Mouse (Mus musculus) hindbrain, embryonic 10.5 days (tissue): Measurements from ENCODE around the gene Cd247. TPM values are rescaled to one million over a fixed set of nuclear protein-coding genes. Genes with fewer than 3 reads are reported as not detected.

Source experiments
- DNase-seq: peaks from one replicate; pipeline ENCODE4 v3.0.0-alpha.2; 2017; ENCODE audit warnings: low spot score
- H3K27ac ChIP-seq: fragments of 300-500 bp; sonication (generic); 2 replicates; pipeline ENCODE4 v1.5.1; 2016; ENCODE audit warnings: mild to moderate bottlenecking, moderate library complexity
- H3K27me3 ChIP-seq: fragments of 300-500 bp; sonication (generic); 2 replicates; pipeline ENCODE4 v1.6.1; 2016; ENCODE audit warnings: mild to moderate bottlenecking; ENCODE audit not compliant: poor library complexity, insufficient read depth, severe bottlenecking
- H3K36me3 ChIP-seq: fragments of 300-500 bp; sonication (generic); 2 replicates; pipeline ENCODE4 v1.6.1; 2016; ENCODE audit warnings: mild to moderate bottlenecking, moderate library complexity
- H3K4me1 ChIP-seq: fragments of 300-500 bp; sonication (generic); replicated peaks from 2 replicates; pipeline ENCODE4 v1.6.1; 2016; ENCODE audit warnings: mild to moderate bottlenecking
- H3K4me3 ChIP-seq: fragments of 300-500 bp; sonication (generic); 2 replicates; pipeline ENCODE4 v1.5.1; 2016; ENCODE audit warnings: mild to moderate bottlenecking, moderate library complexity
- H3K9me3 ChIP-seq: fragments of 300-500 bp; sonication (generic); 2 replicates; pipeline ENCODE4 v1.6.1; 2016; ENCODE audit warnings: mild to moderate bottlenecking, moderate library complexity
- WGBS: fragments of 180-500 bp; shearing (Covaris S2); methylation state at CpG from one replicate; pipeline ENCODE4 v1.1.7; 2016; 5-methylcytosine and 5-hydroxymethylcytosine counted together
- polyA plus RNA-seq: library from polyadenylated mRNA; unstranded; fragments of >200 nt; fragmentation: Nextera tagmentation; extraction: Ambion mirVana; gene quantifications from 2 replicates; pipeline ENCODE4 v1.2.1, GENCODE M21; 2016

Cd247 gene
- polyA plus RNA-seq, 1 experiment from 2014 or later = 1.2 TPM

DNA sequence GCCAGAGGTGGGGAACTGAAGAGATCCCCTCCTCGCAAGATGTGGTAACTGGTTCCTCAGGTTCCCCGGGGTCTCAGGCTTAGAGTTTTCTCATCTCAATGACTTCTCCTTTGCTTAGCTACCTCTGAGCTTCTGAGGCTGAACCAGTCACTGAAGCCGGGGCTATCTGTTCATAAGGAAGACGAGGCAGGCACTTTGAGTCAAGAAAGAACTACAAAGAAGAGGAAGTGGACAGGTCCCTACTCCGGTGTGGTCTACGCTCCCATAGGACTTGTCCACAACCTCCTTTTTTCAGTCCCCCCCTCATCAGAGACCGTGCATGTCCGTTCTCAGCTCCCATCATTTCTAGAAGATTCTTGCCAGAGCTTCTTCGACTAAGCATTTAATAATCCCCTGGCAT, 7.1 kb upstream of the Cd247 start:
- Histone ChIP-seq H3K27ac (peak overlapping the region; percentile 59; the same call in 1 of the 2 replicates), H3K27me3 (peaks cover 35% of the 10 kb centered on the region), H3K4me3 (no peak overlapping the region), H3K9me3 (no peaks in the 10 kb centered on the region), H3K4me1 (peaks cover 29% of the 10 kb centered on the region), H3K36me3 (no peaks in the 10 kb centered on the region)
- no peak for DNase-seq
- WGBS = 84% methylated on average over 9 of the region's 9 CpGs

DNA sequence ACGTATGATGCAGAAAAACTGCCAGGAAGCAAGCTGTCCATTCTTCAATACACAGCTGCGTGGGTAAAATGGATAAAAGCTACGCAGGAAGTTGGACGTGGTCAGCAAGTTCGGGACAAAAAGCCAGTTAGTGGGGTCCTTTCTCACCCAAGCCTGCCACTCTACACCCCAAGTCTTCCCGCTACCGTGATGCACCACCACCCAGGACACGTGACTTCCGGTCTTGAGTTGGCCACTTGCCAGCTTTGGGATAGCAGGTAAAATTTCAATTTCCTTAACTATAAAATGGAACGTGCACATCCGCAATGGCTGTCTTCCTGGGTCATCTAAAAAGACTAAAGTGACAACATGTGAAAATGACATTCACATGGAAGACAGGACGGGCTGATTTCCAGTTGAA, 6.6 kb upstream of the Cd247 start:
- 91% methylated on average over 12 of the region's 12 CpGs for WGBS
- H3K36me3 ChIP-seq = no peaks in the 10 kb centered on the region
- H3K9me3 ChIP-seq = no peaks in the 10 kb centered on the region
- no peak overlapping the region for H3K4me3 ChIP-seq
- peaks cover 35% of the 10 kb centered on the region for H3K27me3 ChIP-seq
- H3K4me1 ChIP-seq = peaks cover 25% of the 10 kb centered on the region
- no peak for DNase-seq
- no peak overlapping the region for H3K27ac ChIP-seq

GRCm38 (mm10) chr1:165786296-165786695, 2.2 kb upstream of the Cd247 start:
- WGBS = 38% methylated on average over 11 of the region's 11 CpGs
- DNase-seq = peak; percentile 27

DNA sequence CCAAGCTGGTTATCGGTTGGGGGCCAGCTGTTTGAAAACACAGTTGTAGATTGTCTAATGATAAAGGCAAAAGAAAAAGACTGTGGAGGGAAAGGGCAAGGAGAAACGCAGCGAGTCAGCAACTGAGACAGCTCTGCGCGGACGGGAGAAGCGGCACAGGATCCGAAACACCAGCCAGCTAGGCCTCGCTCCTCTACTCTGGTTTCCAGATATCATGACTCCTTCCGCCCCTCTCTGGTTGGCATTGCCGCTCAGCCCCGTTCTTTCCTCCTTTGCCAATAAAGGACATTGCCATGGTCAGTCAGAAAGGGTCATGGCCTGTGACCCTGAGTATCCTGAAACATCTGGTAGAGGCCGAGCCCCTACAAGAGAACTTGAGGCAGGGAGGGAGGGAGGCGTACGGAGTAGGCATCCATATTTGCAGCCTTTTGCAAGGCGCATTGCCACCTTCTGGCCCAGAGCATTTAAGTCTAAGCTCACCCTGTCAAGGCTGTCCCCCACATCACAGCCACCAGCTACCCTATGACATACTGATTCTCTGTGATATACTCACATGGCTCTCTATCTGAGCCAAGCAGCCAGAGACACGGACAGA, 682 bp downstream of the Cd247 start:
- H3K4me1 ChIP-seq = peaks cover 19% of the 10 kb centered on the region
- no peaks in the 10 kb centered on the region for H3K9me3 ChIP-seq
- 77% methylated on average over 17 of the region's 17 CpGs for WGBS
- DNase-seq = no peak
- no peak overlapping the region for H3K4me3 ChIP-seq
- no peaks in the 10 kb centered on the region for H3K36me3 ChIP-seq
- H3K27me3 ChIP-seq = peaks cover 13% of the 10 kb centered on the region
- H3K27ac ChIP-seq = peak overlapping the region; percentile 36; the same call in 1 of the 2 replicates

More at GRCm38 (mm10) chr1:165786296-165786695, 2.2 kb upstream of the Cd247 start:
- Histone ChIP-seq H3K9me3 (no peaks in the 10 kb centered on the region), H3K36me3 (no peaks in the 10 kb centered on the region), H3K4me1 (peaks cover 19% of the 10 kb centered on the region), H3K27ac (no peak overlapping the region), H3K27me3 (peaks cover 29% of the 10 kb centered on the region), H3K4me3 (no peak overlapping the region)

- Histone ChIP-seq H3K9me3 (no peaks in the 10 kb centered on the region), H3K4me1 (peaks cover 19% of the 10 kb centered on the region), H3K27me3 (peaks cover 11% of the 10 kb centered on the region), H3K27ac (no peak overlapping the region), H3K36me3 (no peaks in the 10 kb centered on the region), H3K4me3 (no peak overlapping the region)
- DNase-seq = no peak
- WGBS = 91% methylated on average over 6 of the region's 6 CpGs
Measured at GRCm38 (mm10) chr1:165789963-165790362, 1.5 kb downstream of the Cd247 start.

DNA sequence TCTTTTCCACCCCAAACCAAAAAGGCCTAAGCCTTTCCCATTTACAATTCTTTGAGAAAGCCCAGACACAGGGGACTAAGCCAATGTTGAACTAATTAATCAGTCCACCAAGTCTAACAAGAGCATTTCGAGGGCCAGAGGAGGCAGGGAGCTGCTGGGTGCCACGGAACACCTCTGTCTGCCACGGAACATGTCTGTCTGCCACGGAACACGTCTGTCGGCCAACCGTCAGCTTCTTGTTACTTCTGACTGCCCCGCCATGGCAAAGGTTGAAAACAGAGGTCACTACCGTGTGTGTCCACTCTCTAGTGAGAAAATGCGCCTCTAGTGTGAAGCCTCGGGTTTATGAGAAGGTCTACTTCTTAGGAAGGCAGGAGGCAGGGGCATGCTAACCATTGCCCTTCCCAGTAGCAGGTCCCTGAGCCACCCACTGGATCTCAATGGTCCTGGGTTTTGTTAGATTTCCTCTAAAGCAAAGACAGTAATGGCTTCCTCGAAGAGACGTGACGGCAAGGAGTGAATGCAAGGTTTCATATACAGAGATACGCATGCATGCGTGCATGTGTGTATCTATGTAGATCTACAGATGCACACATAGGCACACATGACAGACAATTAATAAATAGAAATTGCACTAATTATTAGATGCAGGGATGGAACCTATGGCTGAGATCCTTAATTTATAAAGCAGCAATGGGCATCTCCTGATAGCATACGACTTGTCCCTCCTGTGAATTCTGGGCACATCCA, 2.2 kb downstream of the Cd247 start:
- 91% methylated on average over 17 of the region's 17 CpGs for WGBS

GRCm38 (mm10) chr1:165791411-165791810, 2.9 kb downstream of the Cd247 start:
- H3K36me3 ChIP-seq = no peaks in the 10 kb centered on the region
- WGBS = 81% methylated on average over 9 of the region's 9 CpGs
- no peak for DNase-seq
- no peak overlapping the region for H3K4me3 ChIP-seq
- H3K27ac ChIP-seq = no peak overlapping the region
- H3K9me3 ChIP-seq = no peaks in the 10 kb centered on the region
- peaks cover 11% of the 10 kb centered on the region for H3K4me1 ChIP-seq
- peaks cover 10% of the 10 kb centered on the region for H3K27me3 ChIP-seq

More for the DNA sequence above, 2.2 kb downstream of the Cd247 start:
- no peaks in the 10 kb centered on the region for H3K36me3 ChIP-seq
- no peak for DNase-seq
- no peaks in the 10 kb centered on the region for H3K9me3 ChIP-seq
- H3K27ac ChIP-seq = no peak overlapping the region
- peaks cover 19% of the 10 kb centered on the region for H3K4me1 ChIP-seq
- no peak overlapping the region for H3K4me3 ChIP-seq
- H3K27me3 ChIP-seq = peaks cover 10% of the 10 kb centered on the region

- H3K4me1 ChIP-seq = no peaks in the 10 kb centered on the region
- H3K4me3 ChIP-seq = no peak overlapping the region
- no peak for DNase-seq
- WGBS = 81% methylated on average over 11 of the region's 11 CpGs
- H3K27ac ChIP-seq = no peak overlapping the region
- H3K36me3 ChIP-seq = no peaks in the 10 kb centered on the region
- peaks cover 7% of the 10 kb centered on the region; the same call in 1 of the 2 replicates for H3K9me3 ChIP-seq
- H3K27me3 ChIP-seq = no peaks in the 10 kb centered on the region
Measured at GRCm38 (mm10) chr1:165801709-165802310, 13.3 kb downstream of the Cd247 start.

- peaks cover 5% of the 10 kb centered on the region; the same call in 1 of the 2 replicates for H3K27me3 ChIP-seq
- peaks cover 7% of the 10 kb centered on the region; the same call in 1 of the 2 replicates for H3K9me3 ChIP-seq
- H3K36me3 ChIP-seq = no peaks in the 10 kb centered on the region
- WGBS = 84% methylated on average over 5 of the region's 5 CpGs
- no peak overlapping the region for H3K27ac ChIP-seq
- no peak for DNase-seq
- H3K4me3 ChIP-seq = no peak overlapping the region
- no peaks in the 10 kb centered on the region for H3K4me1 ChIP-seq
Measured at GRCm38 (mm10) chr1:165803107-165803506, 14.6 kb downstream of the Cd247 start.

GRCm38 (mm10) chr1:165804133-165804532, 15.7 kb downstream of the Cd247 start:
- DNase-seq = no peak
- no peaks in the 10 kb centered on the region for H3K36me3 ChIP-seq

DNA sequence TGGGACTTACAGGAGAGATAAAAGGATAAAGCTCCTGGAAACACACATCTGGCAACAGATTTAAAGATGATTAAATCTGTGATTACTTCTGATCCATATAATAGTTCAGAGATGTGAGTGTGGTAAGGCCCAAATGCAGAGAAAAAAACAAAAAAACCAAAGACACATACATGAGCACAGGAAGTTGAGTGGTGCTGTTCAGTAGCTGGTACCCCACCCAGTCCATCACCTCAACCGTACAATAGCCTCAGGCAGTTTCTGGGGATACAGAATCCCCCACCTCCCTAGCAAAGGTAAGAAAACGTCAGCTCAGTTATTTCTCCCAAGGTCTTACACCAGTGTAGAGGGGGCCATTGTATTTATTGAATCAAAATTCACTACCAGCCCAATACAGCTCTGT, 22.2 kb downstream of the Cd247 start:
- Histone ChIP-seq H3K4me3 (no peak overlapping the region), H3K4me1 (peaks cover 36% of the 10 kb centered on the region), H3K27ac (no peak overlapping the region), H3K27me3 (peaks cover 34% of the 10 kb centered on the region), H3K36me3 (no peaks in the 10 kb centered on the region), H3K9me3 (no peaks in the 10 kb centered on the region)
- no peak for DNase-seq
- WGBS = 80% methylated on average over 2 of the region's 2 CpGs

More at GRCm38 (mm10) chr1:165804133-165804532, 15.7 kb downstream of the Cd247 start:
- Histone ChIP-seq H3K27me3 (peaks cover 6% of the 10 kb centered on the region; the same call in 1 of the 2 replicates), H3K27ac (no peak overlapping the region), H3K4me1 (no peaks in the 10 kb centered on the region), H3K9me3 (peaks cover 7% of the 10 kb centered on the region; the same call in 1 of the 2 replicates), H3K4me3 (no peak overlapping the region)
- WGBS = 93% methylated on average over 4 of the region's 4 CpGs

DNA sequence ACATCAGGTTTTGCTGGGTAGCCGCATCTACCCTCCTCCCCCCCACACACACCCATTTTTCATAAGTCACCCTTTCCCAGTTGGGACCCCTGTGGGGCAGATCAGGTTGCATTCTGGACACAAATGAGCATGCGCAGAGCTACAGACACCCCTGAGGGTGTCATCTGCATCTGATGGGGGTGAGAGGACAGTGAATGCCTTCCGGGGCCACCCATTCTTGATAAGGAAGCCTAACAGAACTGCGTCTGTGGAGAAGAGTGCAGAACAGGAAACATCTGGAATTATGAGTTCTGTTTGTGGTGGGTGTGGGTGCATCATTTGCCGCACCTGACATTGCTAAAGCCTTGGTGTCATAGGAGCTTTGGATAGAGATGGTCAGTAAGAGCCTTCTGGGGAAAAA, 22.7 kb downstream of the Cd247 start:
- Histone ChIP-seq H3K4me1 (peaks cover 37% of the 10 kb centered on the region), H3K27me3 (peaks cover 39% of the 10 kb centered on the region), H3K9me3 (no peaks in the 10 kb centered on the region), H3K36me3 (no peaks in the 10 kb centered on the region), H3K27ac (no peak overlapping the region), H3K4me3 (no peak overlapping the region)
- WGBS = 88% methylated on average over 5 of the region's 5 CpGs
- no peak for DNase-seq

- DNase-seq = no peak
- Histone ChIP-seq H3K4me3 (no peak overlapping the region), H3K27ac (peak overlapping the region; percentile 89), H3K36me3 (no peaks in the 10 kb centered on the region), H3K9me3 (no peaks in the 10 kb centered on the region), H3K27me3 (peaks cover 54% of the 10 kb centered on the region), H3K4me1 (peaks cover 53% of the 10 kb centered on the region)
- WGBS = 86% methylated on average over 3 of the region's 3 CpGs
Measured at GRCm38 (mm10) chr1:165812775-165813174, 24.3 kb downstream of the Cd247 start.
